Mouse (Mus musculus) bone marrow macrophage, adult 2 months (primary cell): ENCODE measurements at regions not wholly inside any gene's neighbourhood (a gene's known extent, or its start where the extent isn't known, plus 50 kb on each side); places are given as distances from the start of the nearest gene placed in this dataset.

Experiments used
- CTCF ChIP-seq: IDR thresholded peaks from 2 replicates; pipeline ENCODE4 v1.5.1; 2012; ENCODE audit warnings: low read depth, mild to moderate bottlenecking, low read length, moderate library complexity
- POLR2A ChIP-seq: IDR thresholded peaks from 2 replicates; pipeline ENCODE4 v1.6.1; 2012; ENCODE audit warnings: mild to moderate bottlenecking, low read depth, low read length, borderline replicate concordance

DNA sequence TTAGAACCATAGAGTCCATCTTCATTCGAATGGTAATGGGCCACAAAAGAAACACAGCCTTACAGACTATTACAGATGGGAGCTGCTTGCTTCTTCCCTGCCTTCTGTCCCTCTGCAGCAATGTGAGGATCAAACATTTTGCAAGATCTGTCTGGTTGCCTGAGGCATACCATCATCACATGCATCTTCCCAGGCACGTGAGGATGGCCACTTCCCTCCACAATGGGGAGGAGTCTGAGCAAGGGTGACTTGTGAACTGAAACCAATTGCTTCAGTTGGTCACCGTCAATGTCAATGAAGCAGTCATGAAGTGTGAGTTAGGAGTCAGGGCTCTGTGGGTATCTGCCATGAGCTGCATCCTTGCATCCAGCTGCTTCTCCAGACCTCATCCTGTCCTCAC lies 123.5 kb downstream of the Gm826 start:
- TF ChIP-seq CTCF (no peak), POLR2A (no peak)
